Mouse (Mus musculus) embryo, embryonic 11 days (tissue): ENCODE results near the gene Braf.
A peak's percentile ranks its signal among the peaks of the same experiment; 100 is the strongest.

Source experiments
- DNase-seq: peaks from one replicate; pipeline ENCODE4 v3.0.0-alpha.2; 2015

Gene Braf

DNA sequence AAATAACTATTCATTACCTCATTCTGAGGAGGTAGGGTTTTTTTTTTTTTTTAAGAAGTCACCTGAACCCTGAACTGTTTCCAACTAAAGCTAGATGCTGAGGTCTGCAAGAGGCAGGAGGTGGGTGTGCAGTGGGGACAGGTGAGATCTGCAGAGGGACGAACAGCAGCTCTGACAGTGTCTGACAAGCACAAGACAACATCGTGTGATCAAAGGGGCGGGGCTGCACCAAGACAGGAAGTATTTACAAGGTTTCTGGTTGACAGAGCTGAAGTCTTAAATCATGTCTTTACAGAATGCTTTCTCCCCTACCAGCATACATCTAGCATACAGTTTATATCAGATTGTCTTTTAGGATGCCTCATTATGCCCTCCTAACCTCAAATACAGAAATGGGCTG lies 118.4 kb downstream of the Braf start:
- DNase-seq = no peak

DNA sequence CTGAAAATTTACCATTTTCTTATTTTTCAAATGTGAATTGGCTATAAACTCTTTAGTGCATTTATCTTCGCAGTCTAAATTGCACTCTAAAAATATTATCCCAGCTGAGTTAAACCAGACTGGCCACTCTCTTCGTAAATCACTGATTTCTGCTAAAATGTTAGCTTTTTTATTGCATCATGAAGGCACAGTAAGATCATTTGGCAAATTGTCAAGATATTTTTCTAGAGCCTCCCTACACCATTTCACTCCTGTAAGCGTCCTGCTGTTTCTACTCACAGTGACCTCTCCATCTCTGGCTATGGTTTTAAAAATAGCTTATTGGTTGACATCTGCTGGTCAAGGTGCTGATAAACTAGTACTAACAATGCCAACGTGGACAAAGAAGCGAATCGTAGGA lies 119.2 kb downstream of the Braf start:
- DNase-seq = no peak

DNA sequence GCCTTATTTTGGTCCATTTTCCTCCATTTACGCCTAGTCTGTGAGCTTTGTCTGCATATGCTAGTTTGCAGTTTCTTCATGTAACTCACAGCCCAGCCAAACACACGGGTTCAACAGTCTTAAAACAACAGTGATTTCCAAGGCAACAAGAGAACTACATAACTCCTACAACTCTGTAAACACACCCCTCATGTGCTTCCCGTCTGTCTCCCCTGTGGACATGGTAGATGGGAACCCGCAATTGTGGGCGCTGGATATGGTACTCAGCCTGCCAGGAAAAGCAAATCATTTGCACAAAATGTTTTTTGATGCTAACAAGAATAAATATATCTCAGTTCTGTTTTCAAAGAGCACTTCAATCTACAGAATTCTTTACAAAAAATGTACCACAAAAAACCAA lies 120.7 kb downstream of the Braf start:
- no peak for DNase-seq

DNA sequence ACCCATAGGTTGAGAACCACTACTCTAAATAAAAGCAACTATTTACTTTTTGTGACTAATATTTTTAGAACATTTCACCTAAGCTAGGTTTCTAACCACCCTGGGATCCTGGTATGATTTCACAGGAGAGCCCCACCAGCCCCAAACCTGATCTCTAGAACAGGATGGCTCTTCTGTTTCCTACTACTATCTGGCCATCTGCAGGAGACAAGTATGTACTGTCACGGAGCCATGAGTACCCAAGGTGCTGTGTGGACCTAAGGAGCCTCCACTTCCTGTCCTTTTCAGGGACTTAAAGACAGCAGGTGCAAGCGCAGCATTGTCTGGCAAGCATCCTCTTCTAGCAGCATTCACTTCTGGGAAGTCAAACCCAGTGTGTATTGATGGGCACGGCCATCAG lies 123.4 kb downstream of the Braf start:
- DNase-seq = no peak

DNA sequence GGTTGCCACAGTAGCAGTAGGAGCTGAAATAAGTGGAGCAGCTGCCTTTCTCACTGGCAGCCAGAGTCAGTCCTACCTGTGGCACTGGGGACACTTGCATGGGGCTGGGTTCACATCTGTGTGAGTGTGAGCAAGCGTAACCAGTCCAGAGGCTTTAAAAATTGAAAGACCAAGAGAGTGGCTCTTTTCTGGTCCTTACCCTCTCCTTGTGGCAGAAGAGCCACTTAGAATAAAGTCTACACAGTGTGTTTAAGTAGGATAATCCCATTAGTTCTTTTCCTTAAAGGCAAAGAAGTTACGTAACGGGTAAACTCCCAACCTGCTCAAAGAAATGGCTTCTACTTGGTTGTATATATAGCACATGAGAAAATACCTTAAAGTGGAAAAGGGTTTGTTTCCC lies 124.4 kb downstream of the Braf start:
- no peak for DNase-seq

DNA sequence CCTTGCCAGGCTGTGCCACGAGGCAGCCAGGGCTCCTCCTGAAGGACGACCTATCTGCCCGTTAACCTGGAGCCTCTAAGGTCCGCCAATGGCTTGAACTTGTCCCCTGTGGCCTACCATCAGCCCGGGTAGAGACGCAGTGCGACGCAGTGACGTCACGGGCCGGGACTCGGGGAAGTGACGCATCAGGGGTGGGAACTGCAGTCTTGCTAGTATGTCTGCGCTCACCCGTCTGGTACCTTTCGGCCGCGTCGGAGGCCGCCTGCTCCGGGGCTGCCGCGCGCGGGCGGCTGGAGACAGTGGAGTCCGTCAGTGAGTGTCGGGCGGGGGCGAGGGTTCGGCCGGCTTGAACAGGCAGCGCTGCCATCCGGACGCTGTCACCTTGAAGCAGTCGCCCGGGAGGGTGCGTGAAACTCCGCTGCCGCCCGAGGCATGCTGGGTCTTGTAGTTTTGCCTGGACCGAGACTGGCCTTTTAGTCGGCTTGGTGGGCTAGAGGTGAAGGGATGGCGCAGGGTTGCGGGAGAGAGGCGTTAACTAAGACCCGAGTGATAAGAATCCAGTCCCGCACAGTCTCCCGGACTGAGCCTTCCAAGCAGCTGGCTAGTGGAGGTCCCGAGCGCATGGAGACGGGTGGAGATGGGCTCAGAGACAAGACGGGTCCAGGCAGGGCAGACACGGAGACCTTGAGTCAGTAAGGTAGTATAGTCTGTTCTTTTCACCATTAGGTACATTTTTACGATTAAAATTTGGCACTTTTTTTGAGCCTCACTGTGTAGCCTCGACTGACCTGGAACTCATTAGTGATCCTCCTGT lies 132.7 kb downstream of the Braf start, which contains the start of gene Ndufb2:
Gene Ndufb2 (plus strand): TSS at position 174 of the 814 bp plus-strand sequence.
- DNase-seq = peak; percentile 96

DNA sequence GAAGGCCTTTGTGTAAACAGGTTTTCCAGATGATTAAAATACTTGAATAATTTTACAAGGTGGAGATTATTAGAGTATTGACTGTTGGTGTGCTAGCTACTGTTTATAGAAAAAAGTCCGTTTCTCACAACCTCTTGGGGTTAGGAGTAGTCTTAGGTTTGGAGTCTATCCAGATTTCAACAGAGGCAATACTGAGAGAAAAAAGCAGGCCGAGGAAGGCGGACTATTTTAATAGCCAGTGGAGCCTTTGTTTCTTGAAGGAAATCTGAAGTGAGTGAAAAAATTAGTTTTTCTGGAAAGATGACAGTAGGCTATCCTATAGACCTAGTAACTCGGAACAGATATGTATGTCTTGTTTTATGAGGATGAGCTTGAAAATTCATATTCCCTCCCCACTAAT lies 133.8 kb downstream of the Braf start:
- no peak for DNase-seq

DNA sequence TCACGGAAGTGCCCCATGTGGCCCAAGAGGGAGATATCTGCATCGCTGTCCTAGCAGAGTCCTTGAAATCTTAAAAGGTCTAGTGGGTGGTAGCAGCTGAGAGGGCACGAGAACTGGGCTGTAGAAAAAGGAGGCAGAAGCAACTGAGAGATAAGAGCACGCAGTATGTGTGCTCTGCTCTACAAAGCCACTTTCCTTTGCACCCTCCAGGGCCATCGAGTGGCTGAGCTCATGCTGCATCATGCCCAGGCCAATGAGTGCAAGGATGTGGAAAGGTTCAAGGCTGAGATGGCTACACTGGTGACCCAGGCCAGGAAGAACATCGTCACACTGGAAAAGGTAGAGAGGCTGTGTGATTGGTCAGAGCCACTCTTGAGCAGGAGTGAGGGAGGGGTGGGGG lies 139.7 kb downstream of the Braf start, which contains the start of gene Gm42420:
Gene Gm42420 (plus strand): TSS at position 237 of the 400 bp plus-strand sequence.
- DNase-seq = no peak

DNA sequence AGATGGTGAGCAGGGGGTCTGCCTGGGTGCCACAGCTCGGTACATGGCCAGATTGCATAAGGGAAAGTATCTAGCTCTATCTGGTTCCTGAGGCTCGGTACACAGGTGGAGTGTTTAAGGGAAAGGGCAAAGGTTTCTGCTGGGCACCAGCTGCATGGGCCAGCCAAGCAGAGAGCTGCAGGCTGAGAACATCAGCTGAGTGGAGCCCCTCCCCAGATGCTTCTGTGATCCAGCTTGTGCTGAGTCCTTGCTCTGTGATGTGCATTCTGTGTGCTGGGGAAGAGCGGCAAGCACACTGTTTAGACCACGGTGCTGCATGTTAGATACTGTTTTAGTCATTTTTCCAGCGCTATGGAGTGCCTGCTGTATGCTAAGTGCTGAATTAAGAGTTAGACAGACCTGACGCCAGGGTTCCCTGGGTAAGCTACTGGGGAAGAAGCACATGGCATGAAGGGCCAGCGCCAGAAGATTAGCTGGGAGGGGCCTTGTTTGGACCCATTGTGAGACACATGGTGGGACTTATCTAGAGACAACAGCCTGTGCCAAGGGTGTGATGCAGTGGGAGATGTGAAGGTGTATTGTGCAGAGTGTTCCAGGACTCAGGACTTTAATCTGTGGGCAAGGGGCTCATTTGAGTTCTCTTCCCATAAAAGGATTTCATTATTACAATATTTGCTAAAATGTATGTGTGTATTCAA lies 144.0 kb downstream of the Braf start:
- no peak for DNase-seq

DNA sequence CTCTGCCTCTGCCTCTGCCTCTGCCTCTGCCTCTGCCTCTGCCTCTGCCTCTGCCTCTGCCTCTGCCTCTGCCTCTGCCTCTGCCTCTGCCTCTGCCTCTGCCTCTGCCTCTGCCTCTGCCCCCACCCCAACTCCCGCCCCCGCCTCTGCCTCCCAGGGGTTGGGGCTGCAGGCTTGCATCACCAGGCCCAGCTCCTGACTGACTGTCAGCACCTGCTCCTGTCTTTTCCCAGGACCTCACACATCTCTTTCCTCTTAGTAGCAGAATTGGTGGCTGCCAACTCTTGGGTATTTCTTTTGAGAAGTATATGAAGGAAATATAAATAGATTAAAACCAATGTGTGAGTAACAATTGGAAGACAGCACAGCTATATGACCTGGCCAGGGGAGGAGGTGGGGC lies 144.7 kb downstream of the Braf start:
- no peak for DNase-seq

DNA sequence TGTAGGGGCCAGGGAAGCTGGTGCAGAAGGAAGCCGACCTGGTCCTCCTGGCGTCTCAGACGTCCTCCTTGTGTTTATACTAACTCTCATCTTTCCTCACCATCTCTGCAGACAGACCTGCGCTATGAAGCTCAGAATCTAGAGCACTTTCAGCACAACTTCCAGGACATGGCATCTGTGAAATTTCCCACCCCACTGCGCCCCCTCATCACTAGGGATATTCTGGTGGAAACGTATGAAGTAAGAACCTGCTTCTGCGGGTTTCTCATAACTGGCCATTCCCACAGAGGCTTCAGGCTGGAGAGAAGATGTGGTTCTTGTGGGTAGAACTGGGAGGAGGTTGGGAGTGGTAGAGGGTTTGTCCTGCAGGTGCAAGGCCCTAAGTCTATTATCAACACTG lies 145.7 kb downstream of the Braf start:
- DNase-seq = no peak

DNA sequence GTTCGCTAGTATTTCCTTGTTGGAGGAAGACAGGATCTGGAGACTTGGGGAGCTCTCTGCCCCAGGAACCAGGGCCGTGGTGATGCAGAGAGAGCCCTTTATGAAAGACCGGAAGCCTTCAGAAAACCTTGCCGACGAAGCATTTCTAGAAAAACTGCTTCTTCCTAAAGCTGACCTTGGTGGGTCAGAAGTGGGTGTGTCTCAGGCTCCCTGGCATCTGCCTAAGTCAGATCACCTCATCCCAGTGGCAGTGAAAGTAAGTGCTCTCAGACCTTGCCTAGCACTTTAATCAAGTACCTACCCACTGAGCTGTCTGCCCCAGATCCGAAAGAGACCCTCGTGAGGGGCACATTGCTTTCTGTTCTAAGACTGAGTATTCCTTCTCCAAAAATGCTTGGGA lies 150.3 kb downstream of the Braf start:
- DNase-seq = no peak

DNA sequence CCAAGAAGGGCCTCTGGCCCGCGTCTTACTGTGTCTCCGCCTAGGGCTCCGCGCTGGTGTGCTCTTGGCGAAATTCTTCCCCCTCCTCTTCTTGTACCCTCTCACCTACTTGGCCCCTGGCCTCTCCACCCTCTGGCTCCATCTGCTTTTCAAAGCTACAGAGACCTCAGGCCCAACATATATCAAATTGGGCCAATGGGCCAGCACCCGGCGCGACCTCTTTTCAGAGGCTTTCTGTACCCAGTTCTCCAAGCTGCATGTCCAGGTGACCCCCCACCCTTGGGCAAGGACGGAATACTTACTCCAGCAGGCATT lies 150.8 kb downstream of the Braf start:
- DNase-seq = no peak

DNA sequence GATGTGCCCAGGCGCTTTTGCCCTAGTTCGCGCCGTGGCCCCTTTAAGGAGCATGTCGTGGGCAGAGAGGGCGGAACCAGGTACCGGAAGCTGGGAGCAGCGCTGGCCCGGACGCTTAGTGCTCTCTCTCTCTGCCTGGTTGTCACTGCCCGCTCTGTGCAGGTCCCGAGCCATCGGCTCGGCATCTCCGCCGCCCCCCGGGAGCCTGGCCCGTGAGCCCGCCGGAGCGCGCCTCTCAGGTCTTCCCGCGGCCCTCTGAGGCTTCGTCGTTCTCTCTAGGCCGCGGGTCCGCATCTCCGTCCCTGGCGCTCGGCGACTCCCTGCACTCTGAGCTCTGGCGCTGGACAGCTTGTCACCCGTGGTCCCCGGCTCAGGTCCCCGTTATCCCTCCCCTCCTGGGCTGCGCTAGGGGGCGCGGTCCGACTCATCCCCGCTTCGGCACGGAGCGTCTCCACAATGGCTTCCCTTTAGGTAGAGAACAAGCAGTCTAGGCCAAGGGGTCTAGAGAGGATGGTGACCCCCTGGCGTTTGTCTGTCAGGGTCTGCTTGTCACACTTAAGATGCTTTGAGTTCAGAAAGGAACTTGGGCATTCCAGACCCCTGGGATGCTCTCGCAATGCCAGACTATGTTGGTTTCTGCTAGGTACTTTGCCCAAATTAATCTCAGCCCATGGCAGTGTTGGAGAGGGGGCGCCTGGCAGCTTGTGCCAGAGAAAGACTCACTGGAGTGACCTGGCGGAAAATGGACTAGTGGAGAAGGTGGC lies 151.3 kb downstream of the Braf start, which contains the start of gene Adck2:
Gene Adck2 (plus strand): TSS at position 83 of the 764 bp plus-strand sequence.
- DNase-seq = peak; percentile 92

DNA sequence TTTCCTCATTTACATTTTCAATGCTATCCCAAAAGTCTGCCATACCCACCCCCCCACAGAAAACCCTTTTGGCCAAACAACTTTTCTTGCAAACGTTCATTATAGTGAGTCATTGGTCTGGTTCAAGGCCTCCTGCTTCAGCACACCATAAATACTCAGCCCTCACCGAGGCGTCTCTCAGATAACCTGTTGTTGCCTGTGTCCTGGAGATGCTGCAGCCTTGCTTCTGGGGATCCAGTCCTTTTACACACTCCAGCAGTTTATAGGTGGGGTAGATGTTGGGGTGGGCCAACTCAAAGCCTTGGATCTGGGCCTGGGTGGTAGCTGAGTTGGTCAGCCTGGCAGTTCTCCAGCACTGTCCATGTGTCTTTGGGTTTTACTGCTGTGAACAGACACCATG lies 154.8 kb downstream of the Braf start:
- DNase-seq = no peak

DNA sequence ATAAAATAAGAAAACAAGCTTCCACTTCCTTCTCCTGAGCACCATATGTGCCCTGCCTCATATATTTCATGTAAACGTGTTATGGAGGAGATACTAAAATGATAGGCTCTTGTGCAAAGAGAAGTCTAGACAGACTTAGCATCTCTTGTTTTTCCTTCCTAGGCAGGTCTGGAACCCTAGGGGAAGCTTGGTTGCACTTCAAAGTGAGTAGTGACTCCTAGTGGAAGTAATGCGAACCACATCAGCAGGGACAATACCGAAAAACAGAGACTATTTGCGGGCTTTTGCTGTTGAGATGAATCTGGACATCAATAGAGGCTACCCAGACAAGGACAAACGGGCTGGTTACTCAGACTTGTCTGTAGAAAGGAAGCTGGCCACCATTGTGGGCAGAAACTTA lies 157.7 kb downstream of the Braf start:
- peak; percentile 73 for DNase-seq

DNA sequence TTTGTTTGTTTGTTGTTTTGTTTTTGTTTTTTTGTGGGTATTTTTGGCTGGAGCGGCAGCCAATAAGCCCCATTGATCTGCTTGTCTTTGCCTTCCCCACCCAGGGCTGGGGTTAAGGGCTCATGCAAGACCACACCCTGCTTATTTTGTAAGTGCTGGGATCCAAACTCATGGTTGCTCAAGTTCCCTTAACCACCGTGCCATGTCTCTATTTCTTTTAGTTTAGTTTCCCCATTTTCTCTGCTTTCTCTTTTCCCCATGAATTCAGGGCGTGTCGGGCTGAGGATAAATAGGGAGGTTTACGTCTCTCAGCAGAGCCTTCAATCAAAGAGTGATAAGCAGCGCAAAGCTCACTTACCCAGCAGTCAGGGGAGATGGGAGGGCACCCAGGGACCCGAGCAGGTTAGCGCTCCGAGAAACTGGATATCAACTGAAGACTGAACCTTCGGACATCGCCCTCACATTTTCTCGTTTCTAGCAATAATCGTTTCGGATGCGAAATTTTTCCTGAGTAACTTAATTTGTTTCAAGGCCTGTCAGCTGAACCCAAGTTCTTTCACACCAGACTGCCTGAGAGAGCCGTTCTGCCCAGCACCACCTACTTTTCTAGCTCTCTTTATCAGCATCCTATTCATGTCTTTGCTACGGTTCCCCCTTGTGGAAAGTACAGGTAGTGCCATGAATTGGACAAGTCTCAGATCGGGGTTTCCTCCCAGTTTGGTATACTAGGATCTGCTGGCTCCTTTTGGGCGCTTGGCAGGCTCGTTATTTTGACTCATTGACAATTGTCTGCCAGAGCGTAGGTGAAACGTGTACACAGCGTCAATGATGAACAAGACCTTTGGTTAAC lies 162.9 kb downstream of the Braf start:
- DNase-seq = peak; percentile 91

DNA sequence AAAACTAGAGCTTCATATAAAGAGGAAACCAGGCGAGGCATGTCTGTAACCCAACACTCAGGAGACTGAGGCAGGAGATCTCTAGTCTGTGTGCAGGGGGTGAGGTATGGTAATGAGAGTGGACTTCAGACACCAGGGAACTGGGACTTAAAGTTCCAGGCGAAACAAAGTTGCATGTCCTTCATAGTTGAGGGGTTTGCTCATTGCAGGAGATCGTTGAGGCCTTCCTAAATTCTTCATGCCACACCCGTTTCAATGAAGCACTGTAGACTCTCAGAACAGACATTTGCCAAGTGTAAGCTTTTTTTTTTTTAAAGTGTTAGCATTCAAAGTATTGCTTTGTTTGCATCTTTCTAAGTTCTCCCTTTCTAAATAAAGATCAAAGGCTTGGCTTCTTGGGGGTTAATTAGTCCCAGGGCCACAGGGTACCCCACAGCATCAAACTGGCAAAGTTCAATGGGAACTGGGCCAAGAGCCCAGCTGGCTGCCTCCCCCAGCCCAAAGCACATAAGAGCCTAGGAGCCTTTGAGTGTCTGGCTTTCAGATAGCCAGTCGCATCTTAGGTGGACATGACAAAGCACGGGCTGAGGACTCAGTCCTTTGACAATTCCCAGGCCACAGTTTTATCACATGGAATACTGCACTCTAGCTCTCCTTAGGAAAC lies 165.9 kb downstream of the Braf start:
- peak; percentile 10 for DNase-seq

DNA sequence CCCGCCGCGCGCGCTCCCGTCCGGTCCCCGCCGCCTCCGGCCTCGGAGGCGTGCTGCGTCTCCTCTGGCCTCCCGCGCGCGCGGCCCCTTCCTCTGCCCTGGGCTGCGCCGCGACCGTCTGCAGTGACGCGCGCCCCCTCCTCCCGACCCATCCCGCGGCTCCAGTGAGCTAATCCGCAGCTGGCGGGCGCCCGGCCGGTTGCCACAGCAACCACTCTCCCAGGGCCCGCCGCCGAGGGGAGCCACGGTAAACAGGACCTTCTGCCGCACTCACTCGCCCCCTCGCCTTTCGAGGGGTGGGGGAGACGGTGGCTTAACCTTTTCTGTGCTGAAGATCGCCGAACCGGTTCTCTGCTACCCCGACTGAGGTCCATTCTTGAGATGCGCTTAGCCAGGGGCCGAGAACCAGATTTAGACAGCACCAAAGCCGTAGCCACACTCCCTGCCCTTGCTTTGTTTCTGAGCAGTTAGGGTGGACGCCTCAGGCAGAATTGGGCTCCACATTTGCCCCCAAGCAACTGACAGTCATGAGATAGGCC lies 167.5 kb downstream of the Braf start, which contains the start of gene Dennd2a:
Gene Dennd2a (minus strand): TSS at position 145 of the 539 bp plus-strand sequence.
- peak; percentile 98 for DNase-seq

DNA sequence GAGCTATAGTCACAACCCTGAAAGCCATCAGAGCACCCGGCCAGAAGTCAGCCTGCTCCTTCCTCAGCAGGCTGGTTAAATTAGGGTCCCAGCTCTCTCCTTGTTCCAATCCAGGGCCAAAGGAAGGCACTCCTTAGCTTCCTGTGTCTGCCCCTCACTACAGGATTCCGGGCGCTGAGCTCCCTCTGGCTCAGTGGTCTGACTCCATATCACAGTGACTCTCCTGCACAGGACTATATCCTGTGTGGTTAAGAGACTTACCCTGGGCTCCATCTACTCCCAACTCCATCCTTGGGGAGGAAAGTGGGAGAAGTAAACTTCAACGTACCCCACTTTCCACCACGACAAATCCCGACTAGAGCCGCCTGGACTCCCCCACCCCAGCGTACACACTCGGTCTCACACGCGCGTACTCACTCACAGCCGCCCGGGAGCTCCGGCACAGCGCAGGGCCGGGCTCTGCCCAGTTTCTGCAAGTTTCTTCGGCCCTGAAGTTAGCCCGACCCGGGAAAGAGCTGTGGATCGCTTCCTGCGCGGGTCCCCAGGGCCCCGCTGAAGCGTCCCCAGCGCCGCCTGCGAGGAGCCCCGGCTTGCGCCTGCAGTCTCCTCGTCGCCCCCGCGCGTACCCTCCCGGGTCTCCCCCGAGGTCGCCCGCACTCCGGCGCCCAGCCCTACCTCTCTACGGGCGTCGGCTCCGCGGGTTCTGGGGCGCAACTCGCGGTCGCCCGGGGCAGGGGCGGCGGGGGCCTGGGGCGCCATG lies 168.2 kb downstream of the Braf start:
- DNase-seq = peak; percentile 74

DNA sequence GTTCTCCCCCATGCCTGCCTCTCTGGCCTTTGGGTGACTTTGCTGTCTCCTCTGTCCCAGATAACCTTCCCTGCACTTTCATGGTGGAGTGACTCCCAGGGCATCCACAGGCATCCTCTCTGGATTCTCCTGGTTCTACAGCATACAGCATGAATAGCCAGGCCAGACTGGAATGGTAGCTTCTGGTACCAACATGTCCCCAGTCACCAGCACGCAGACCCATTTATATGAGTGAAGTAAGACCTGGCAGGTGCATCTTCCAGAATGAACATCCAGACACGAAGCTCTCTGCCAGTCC lies 169.7 kb downstream of the Braf start:
- no peak for DNase-seq
